Mouse (Mus musculus): Measurements from ENCODE around the gene Tmco5. TPM values are rescaled to one million over a fixed set of nuclear protein-coding genes. Genes with fewer than 3 reads are reported as not detected.

The Tmco5 gene
- polyA plus RNA-seq, 1 experiment from 2014 or later = not detected

GRCm38 (mm10) chr2:116913677-116914405, 35.4 kb downstream of the Tmco5 start:
- Histone ChIP-seq H3K27me3 (replicated peaks; ENCODE audit: control insufficient read depth, insufficient read depth, low read length) (no peaks in the 10 kb centered on the region), H3K4me2 (ENCODE audit: low read length) (no peak overlapping the region), H3K9me3 (ENCODE audit: control insufficient read depth, low read length) (no peaks in the 10 kb centered on the region), H3K4me3 (ENCODE audit: low read depth, low read length) (no peak overlapping the region), H3K4me1 (replicated peaks; ENCODE audit: control insufficient read depth, insufficient read depth, low read length) (no peaks in the 10 kb centered on the region), H3K27ac (ENCODE audit: low read depth) (no peak overlapping the region), H3K9ac (ENCODE audit: low read length) (no peak overlapping the region), H3K36me3 (ENCODE audit: control insufficient read depth, insufficient read depth, low read length) (no peaks in the 10 kb centered on the region)
- 78% methylated on average over 20 of the region's 20 CpGs for WGBS
- DNase-seq (ENCODE audit: low spot score) (no peak), ATAC-seq (replicated peaks; ENCODE audit: low FRiP score, low TSS enrichment, low read depth) (no peak)

- Histone ChIP-seq H3K27me3 (replicated peaks; ENCODE audit: control insufficient read depth, insufficient read depth, low read length) (no peaks in the 10 kb centered on the region), H3K4me3 (ENCODE audit: low read depth, low read length) (no peak overlapping the region), H3K4me1 (replicated peaks; ENCODE audit: control insufficient read depth, insufficient read depth, low read length) (no peaks in the 10 kb centered on the region), H3K27ac (ENCODE audit: low read depth) (no peak overlapping the region), H3K4me2 (ENCODE audit: low read length) (no peak overlapping the region), H3K9ac (ENCODE audit: low read length) (no peak overlapping the region), H3K9me3 (ENCODE audit: control insufficient read depth, low read length) (no peaks in the 10 kb centered on the region), H3K36me3 (ENCODE audit: control insufficient read depth, insufficient read depth, low read length) (no peaks in the 10 kb centered on the region)
- 77% methylated on average over 4 of the region's 4 CpGs for WGBS
- no peak for ATAC-seq (replicated peaks; ENCODE audit: low FRiP score, low TSS enrichment, low read depth)
- DNase-seq (ENCODE audit: low spot score) = no peak
Observed at GRCm38 (mm10) chr2:116914636-116915035, 36.1 kb downstream of the Tmco5 start.

GRCm38 (mm10) chr2:116918598-116918997, 40.1 kb downstream of the Tmco5 start:
- Histone ChIP-seq H3K27me3 (replicated peaks; ENCODE audit: control insufficient read depth, insufficient read depth, low read length) (no peaks in the 10 kb centered on the region), H3K9me3 (ENCODE audit: control insufficient read depth, low read length) (no peaks in the 10 kb centered on the region), H3K27ac (ENCODE audit: low read depth) (no peak overlapping the region), H3K4me1 (replicated peaks; ENCODE audit: control insufficient read depth, insufficient read depth, low read length) (no peaks in the 10 kb centered on the region), H3K4me2 (ENCODE audit: low read length) (no peak overlapping the region), H3K9ac (ENCODE audit: low read length) (no peak overlapping the region), H3K36me3 (ENCODE audit: control insufficient read depth, insufficient read depth, low read length) (no peaks in the 10 kb centered on the region), H3K4me3 (ENCODE audit: low read depth, low read length) (no peak overlapping the region)
- WGBS = 65% methylated on average over 3 of the region's 3 CpGs
- DNase-seq (ENCODE audit: low spot score) (no peak), ATAC-seq (replicated peaks; ENCODE audit: low FRiP score, low TSS enrichment, low read depth) (no peak)

- Histone ChIP-seq H3K4me1 (replicated peaks; ENCODE audit: control insufficient read depth, insufficient read depth, low read length) (no peaks in the 10 kb centered on the region), H3K27ac (ENCODE audit: low read depth) (no peak overlapping the region), H3K9ac (ENCODE audit: low read length) (no peak overlapping the region), H3K36me3 (ENCODE audit: control insufficient read depth, insufficient read depth, low read length) (no peaks in the 10 kb centered on the region), H3K9me3 (ENCODE audit: control insufficient read depth, low read length) (0 out of 2 replicates have a peak, but pooled peaks cover 5% of the 10 kb centered on the region), H3K4me3 (ENCODE audit: low read depth, low read length) (no peak overlapping the region), H3K4me2 (ENCODE audit: low read length) (no peak overlapping the region), H3K27me3 (replicated peaks; ENCODE audit: control insufficient read depth, insufficient read depth, low read length) (no peaks in the 10 kb centered on the region)
- DNase-seq (ENCODE audit: low spot score) (no peak), ATAC-seq (replicated peaks; ENCODE audit: low FRiP score, low TSS enrichment, low read depth) (no peak)
- WGBS = 76% methylated on average over 9 of the region's 9 CpGs
Observed at GRCm38 (mm10) chr2:116922580-116923500, 44.3 kb downstream of the Tmco5 start.

- no peak overlapping the region for H3K9ac ChIP-seq (ENCODE audit: low read length)
- no peak overlapping the region for H3K4me3 ChIP-seq (ENCODE audit: low read depth, low read length)
- ATAC-seq (replicated peaks; ENCODE audit: low FRiP score, low TSS enrichment, low read depth) = no peak
- no peak for DNase-seq (ENCODE audit: low spot score)
- no peaks in the 10 kb centered on the region for H3K36me3 ChIP-seq (ENCODE audit: control insufficient read depth, insufficient read depth, low read length)
- H3K9me3 ChIP-seq (ENCODE audit: control insufficient read depth, low read length) = 0 out of 2 replicates have a peak, but pooled peaks cover 5% of the 10 kb centered on the region
- no peak overlapping the region for H3K4me2 ChIP-seq (ENCODE audit: low read length)
- no peaks in the 10 kb centered on the region for H3K27me3 ChIP-seq (replicated peaks; ENCODE audit: control insufficient read depth, insufficient read depth, low read length)
- no peak overlapping the region for H3K27ac ChIP-seq (ENCODE audit: low read depth)
- 72% methylated on average over 3 of the region's 3 CpGs for whole genome bisulfite sequencing
- no peaks in the 10 kb centered on the region for H3K4me1 ChIP-seq (replicated peaks; ENCODE audit: control insufficient read depth, insufficient read depth, low read length)
Observed at GRCm38 (mm10) chr2:116923684-116924083, 45.2 kb downstream of the Tmco5 start.

- 0 out of 2 replicates have a peak, but pooled peaks cover 5% of the 10 kb centered on the region for H3K9me3 ChIP-seq (ENCODE audit: control insufficient read depth, low read length)
- no peak overlapping the region for H3K27ac ChIP-seq (ENCODE audit: low read depth)
- no peak overlapping the region for H3K4me3 ChIP-seq (ENCODE audit: low read depth, low read length)
- H3K4me2 ChIP-seq (ENCODE audit: low read length) = no peak overlapping the region
- 90% methylated on average over 7 of the region's 7 CpGs for WGBS
- DNase-seq (ENCODE audit: low spot score) (no peak), ATAC-seq (replicated peaks; ENCODE audit: low FRiP score, low TSS enrichment, low read depth) (no peak)
- no peaks in the 10 kb centered on the region for H3K36me3 ChIP-seq (ENCODE audit: control insufficient read depth, insufficient read depth, low read length)
- no peaks in the 10 kb centered on the region for H3K4me1 ChIP-seq (replicated peaks; ENCODE audit: control insufficient read depth, insufficient read depth, low read length)
- no peak overlapping the region for H3K9ac ChIP-seq (ENCODE audit: low read length)
- no peaks in the 10 kb centered on the region for H3K27me3 ChIP-seq (replicated peaks; ENCODE audit: control insufficient read depth, insufficient read depth, low read length)
Observed at GRCm38 (mm10) chr2:116924292-116924691, 45.8 kb downstream of the Tmco5 start.

GRCm38 (mm10) chr2:116925230-116925629, 46.7 kb downstream of the Tmco5 start:
- Histone ChIP-seq H3K36me3 (ENCODE audit: control insufficient read depth, insufficient read depth, low read length) (no peaks in the 10 kb centered on the region), H3K4me3 (ENCODE audit: low read depth, low read length) (no peak overlapping the region), H3K4me1 (replicated peaks; ENCODE audit: control insufficient read depth, insufficient read depth, low read length) (no peaks in the 10 kb centered on the region), H3K9ac (ENCODE audit: low read length) (no peak overlapping the region), H3K9me3 (ENCODE audit: control insufficient read depth, low read length) (0 out of 2 replicates have a peak, but pooled peaks cover 5% of the 10 kb centered on the region), H3K4me2 (ENCODE audit: low read length) (no peak overlapping the region), H3K27me3 (replicated peaks; ENCODE audit: control insufficient read depth, insufficient read depth, low read length) (no peaks in the 10 kb centered on the region), H3K27ac (ENCODE audit: low read depth) (no peak overlapping the region)
- no peak for DNase-seq (ENCODE audit: low spot score)
- WGBS = 51% methylated on average over 5 of the region's 5 CpGs
- no peak; the same call in 1 of the 2 replicates for ATAC-seq (replicated peaks; ENCODE audit: low FRiP score, low TSS enrichment, low read depth)

GRCm38 (mm10) chr2:116932218-116932617, 53.7 kb downstream of the Tmco5 start:
- Histone ChIP-seq H3K9ac (ENCODE audit: low read length) (no peak overlapping the region), H3K4me3 (ENCODE audit: low read depth, low read length) (no peak overlapping the region), H3K27me3 (replicated peaks; ENCODE audit: control insufficient read depth, insufficient read depth, low read length) (no peaks in the 10 kb centered on the region), H3K4me1 (replicated peaks; ENCODE audit: control insufficient read depth, insufficient read depth, low read length) (peaks cover 5% of the 10 kb centered on the region), H3K4me2 (ENCODE audit: low read length) (no peak overlapping the region), H3K27ac (ENCODE audit: low read depth) (no peak overlapping the region), H3K36me3 (ENCODE audit: control insufficient read depth, insufficient read depth, low read length) (no peaks in the 10 kb centered on the region), H3K9me3 (ENCODE audit: control insufficient read depth, low read length) (no peaks in the 10 kb centered on the region)
- 89% methylated on average over 7 of the region's 7 CpGs for WGBS
- DNase-seq (ENCODE audit: low spot score) (no peak), ATAC-seq (replicated peaks; ENCODE audit: low FRiP score, low TSS enrichment, low read depth) (no peak)
